Mouse (Mus musculus): ENCODE results near the gene Cblc. TPM values are rescaled to one million over a fixed set of nuclear protein-coding genes. Genes with fewer than 3 reads are reported as not detected.

Gene Cblc
- total and polyA plus RNA-seq, 2 experiments from 2014 or later: 0.38 to 0.67 TPM

GRCm38 (mm10) chr7:19783630-19784029 lies 13.0 kb downstream of the Cblc start:
- 80% methylated on average over 8 of the region's 8 CpGs for WGBS
- DNase-seq (no peak), ATAC-seq (no peak)

DNA sequence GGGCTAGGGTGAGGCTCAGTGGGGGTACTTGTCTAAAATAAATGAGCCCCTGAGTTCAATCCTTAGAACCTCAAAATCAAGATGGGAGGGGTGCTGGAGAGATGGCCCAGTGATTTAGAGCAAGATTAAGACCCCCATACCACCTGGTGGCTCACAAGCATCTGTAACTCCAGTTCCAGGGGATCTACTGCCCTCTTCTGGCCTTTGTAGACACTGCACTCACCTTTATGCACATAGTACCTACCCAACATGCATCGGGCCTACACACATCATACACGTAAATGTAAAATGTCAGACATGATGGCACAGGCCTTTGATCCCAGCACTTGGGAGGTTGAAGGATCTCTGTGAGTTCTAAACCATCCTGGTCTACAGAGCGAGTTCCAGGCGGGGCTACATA lies 14.0 kb downstream of the Cblc start:
- Histone ChIP-seq H3K27ac (ENCODE audit: low read depth, low read length) (no peak overlapping the region), H3K9ac (no peak overlapping the region), H3K4me1 (ENCODE audit: insufficient read depth) (no peaks in the 10 kb centered on the region), H3K4me2 (ENCODE audit: low read depth) (no peak overlapping the region), H3K4me3 (ENCODE audit: low read depth, low read length) (no peak overlapping the region), H3K36me3 (ENCODE audit: insufficient read depth) (no peaks in the 10 kb centered on the region), H3K27me3 (ENCODE audit: insufficient read depth, low read length) (no peaks in the 10 kb centered on the region), H3K9me3 (ENCODE audit: low read length) (no peaks in the 10 kb centered on the region)
- WGBS: 93% methylated on average over 4 of the region's 4 CpGs
- ATAC-seq (no peak), DNase-seq (peak; percentile 16)
- TF ChIP-seq CTCF (IDR thresholded peaks at IDR 0.05; ENCODE audit: low read depth): peak; percentile 56

More at GRCm38 (mm10) chr7:19783630-19784029, 13.0 kb downstream of the Cblc start:
- Histone ChIP-seq H3K4me3 (ENCODE audit: low read depth, low read length) (no peak overlapping the region), H3K4me1 (ENCODE audit: insufficient read depth) (no peaks in the 10 kb centered on the region), H3K4me2 (ENCODE audit: low read depth) (no peak overlapping the region), H3K9me3 (ENCODE audit: low read length) (no peaks in the 10 kb centered on the region), H3K9ac (no peak overlapping the region), H3K27ac (ENCODE audit: low read depth, low read length) (no peak overlapping the region), H3K36me3 (ENCODE audit: insufficient read depth) (no peaks in the 10 kb centered on the region), H3K27me3 (ENCODE audit: insufficient read depth, low read length) (no peaks in the 10 kb centered on the region)
- TF ChIP-seq CTCF (IDR thresholded peaks at IDR 0.05; ENCODE audit: low read depth): no peak

GRCm38 (mm10) chr7:19781741-19782140 lies 14.9 kb downstream of the Cblc start:
- H3K27ac ChIP-seq (ENCODE audit: low read depth, low read length): no peak overlapping the region
- no peaks in the 10 kb centered on the region for H3K27me3 ChIP-seq (ENCODE audit: insufficient read depth, low read length)
- DNase-seq: no peak
- no peaks in the 10 kb centered on the region for H3K9me3 ChIP-seq (ENCODE audit: low read length)
- no peak overlapping the region for H3K4me3 ChIP-seq (ENCODE audit: low read depth, low read length)
- H3K4me1 ChIP-seq (ENCODE audit: insufficient read depth): no peaks in the 10 kb centered on the region
- ATAC-seq: no peak
- WGBS: 94% methylated on average over 7 of the region's 7 CpGs
- H3K4me2 ChIP-seq (ENCODE audit: low read depth): no peak overlapping the region
- no peak for TF ChIP-seq CTCF (IDR thresholded peaks at IDR 0.05; ENCODE audit: low read depth)
- H3K9ac ChIP-seq: no peak overlapping the region
- no peaks in the 10 kb centered on the region for H3K36me3 ChIP-seq (ENCODE audit: insufficient read depth)

GRCm38 (mm10) chr7:19779903-19780302 lies 16.7 kb downstream of the Cblc start:
- ATAC-seq (no peak), DNase-seq (no peak)
- Histone ChIP-seq H3K4me1 (ENCODE audit: insufficient read depth) (no peaks in the 10 kb centered on the region), H3K4me3 (ENCODE audit: low read depth, low read length) (no peak overlapping the region), H3K9me3 (ENCODE audit: low read length) (no peaks in the 10 kb centered on the region), H3K9ac (no peak overlapping the region), H3K27me3 (ENCODE audit: insufficient read depth, low read length) (no peaks in the 10 kb centered on the region), H3K36me3 (ENCODE audit: insufficient read depth) (no peaks in the 10 kb centered on the region), H3K27ac (ENCODE audit: low read depth, low read length) (no peak overlapping the region), H3K4me2 (ENCODE audit: low read depth) (no peak overlapping the region)
- peak; percentile 4; the same call in 1 of the 2 replicates for TF ChIP-seq CTCF (IDR thresholded peaks at IDR 0.05; ENCODE audit: low read depth)
- WGBS: 89% methylated on average over 4 of the region's 4 CpGs

DNA sequence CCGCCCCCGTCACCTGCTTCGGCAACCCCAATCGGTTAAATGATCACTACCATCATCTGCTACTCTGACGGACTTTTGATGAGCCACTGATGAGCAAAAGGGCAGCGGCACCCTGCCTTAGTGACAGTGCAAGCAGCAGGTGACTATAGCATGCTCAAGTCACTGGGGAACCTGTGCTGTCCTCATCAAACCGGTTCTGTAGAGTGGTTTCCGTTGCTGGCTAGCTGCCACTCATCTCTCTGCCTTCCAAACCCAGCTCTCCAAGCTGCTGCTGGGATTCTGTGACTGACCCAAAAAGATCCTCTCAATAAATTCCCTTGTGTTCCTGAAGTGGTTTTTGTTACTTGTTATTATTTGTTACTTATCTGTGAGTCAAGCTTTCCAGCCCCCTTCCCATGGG lies 18.0 kb downstream of the Cblc start:
- DNase-seq (no peak), ATAC-seq (no peak)
- no peaks in the 10 kb centered on the region for H3K4me1 ChIP-seq (ENCODE audit: insufficient read depth)
- 86% methylated on average over 8 of the region's 8 CpGs for WGBS
- no peak for TF ChIP-seq CTCF (IDR thresholded peaks at IDR 0.05; ENCODE audit: low read depth)
- H3K9ac ChIP-seq: no peak overlapping the region
- no peaks in the 10 kb centered on the region for H3K36me3 ChIP-seq (ENCODE audit: insufficient read depth)
- no peak overlapping the region for H3K27ac ChIP-seq (ENCODE audit: low read depth, low read length)
- H3K4me2 ChIP-seq (ENCODE audit: low read depth): no peak overlapping the region
- H3K4me3 ChIP-seq (ENCODE audit: low read depth, low read length): no peak overlapping the region
- no peaks in the 10 kb centered on the region for H3K27me3 ChIP-seq (ENCODE audit: insufficient read depth, low read length)
- no peaks in the 10 kb centered on the region for H3K9me3 ChIP-seq (ENCODE audit: low read length)

DNA sequence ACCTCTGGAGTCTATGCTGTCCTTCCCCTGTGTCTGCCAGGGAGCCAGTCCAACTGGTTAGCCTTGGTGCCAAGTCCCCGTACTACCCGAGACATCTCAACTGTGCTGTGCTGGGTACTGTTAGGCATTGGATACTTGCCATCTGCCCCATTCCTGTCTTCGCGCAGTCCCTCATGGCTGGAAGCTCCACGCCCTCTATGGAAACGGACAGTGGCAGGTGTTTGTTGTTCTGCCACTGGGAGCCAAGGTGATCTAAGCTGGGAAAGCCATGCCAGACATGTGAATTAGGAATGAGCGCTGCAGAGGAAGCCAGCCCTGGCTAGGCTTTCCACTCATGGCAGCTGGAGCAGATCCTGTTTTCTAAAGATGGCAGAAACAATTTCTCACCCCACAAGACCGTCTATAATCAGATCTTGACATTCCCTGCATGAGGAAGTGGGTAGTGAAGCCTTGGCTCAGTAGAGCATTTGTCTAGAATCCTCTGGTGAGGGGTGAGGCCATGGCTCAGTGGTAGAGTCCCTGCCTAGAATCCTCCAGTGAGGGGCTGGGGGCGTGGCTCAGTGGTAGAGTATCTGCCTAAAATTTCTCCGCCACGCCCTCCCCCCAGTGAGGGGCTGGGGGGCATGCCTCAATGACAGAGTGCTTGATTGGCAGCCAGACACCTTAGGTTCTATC lies 19.4 kb downstream of the Cblc start:
- Histone ChIP-seq H3K4me3 (ENCODE audit: low read depth, low read length) (no peak overlapping the region), H3K4me1 (ENCODE audit: insufficient read depth) (no peaks in the 10 kb centered on the region), H3K27ac (ENCODE audit: low read depth, low read length) (no peak overlapping the region), H3K4me2 (ENCODE audit: low read depth) (no peak overlapping the region), H3K36me3 (ENCODE audit: insufficient read depth) (no peaks in the 10 kb centered on the region), H3K27me3 (ENCODE audit: insufficient read depth, low read length) (no peaks in the 10 kb centered on the region), H3K9ac (no peak overlapping the region), H3K9me3 (ENCODE audit: low read length) (no peaks in the 10 kb centered on the region)
- no peak for TF ChIP-seq CTCF (IDR thresholded peaks at IDR 0.05; ENCODE audit: low read depth)
- DNase-seq: no peak
- WGBS: 73% methylated on average over 11 of the region's 11 CpGs
- ATAC-seq: no peak

DNA sequence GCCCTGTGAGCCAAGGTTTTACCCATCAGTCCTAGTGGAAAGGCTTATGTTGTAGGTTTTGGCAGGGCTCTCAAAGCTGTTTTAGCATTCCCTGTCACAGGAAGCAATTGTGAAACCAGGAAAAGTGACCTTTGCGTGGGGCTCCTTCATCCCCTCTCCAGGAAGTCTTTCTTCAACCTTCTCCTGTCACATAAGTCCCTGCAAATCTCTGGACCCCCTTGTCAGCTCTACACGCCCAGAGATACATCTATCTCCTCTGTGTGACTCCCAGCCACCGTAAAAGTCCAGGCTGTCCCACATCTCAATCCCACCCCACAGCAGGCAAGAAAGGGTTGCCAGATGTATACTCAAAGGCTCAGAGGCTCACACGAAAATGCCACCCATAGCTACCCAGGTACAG lies 24.9 kb downstream of the Cblc start:
- no peak for TF ChIP-seq CTCF (IDR thresholded peaks at IDR 0.05; ENCODE audit: low read depth)
- DNase-seq (no peak), ATAC-seq (no peak)
- peaks cover 27% of the 10 kb centered on the region for H3K27me3 ChIP-seq (ENCODE audit: insufficient read depth, low read length)
- no peak overlapping the region for H3K4me2 ChIP-seq (ENCODE audit: low read depth)
- peaks cover 6% of the 10 kb centered on the region; the same call in 1 of the 2 replicates for H3K4me1 ChIP-seq (ENCODE audit: insufficient read depth)
- no peak overlapping the region for H3K4me3 ChIP-seq (ENCODE audit: low read depth, low read length)
- H3K27ac ChIP-seq (ENCODE audit: low read depth, low read length): no peak overlapping the region
- H3K9ac ChIP-seq: no peak overlapping the region
- 59% methylated on average over 4 of the region's 4 CpGs for WGBS
- H3K36me3 ChIP-seq (ENCODE audit: insufficient read depth): no peaks in the 10 kb centered on the region
- H3K9me3 ChIP-seq (ENCODE audit: low read length): no peaks in the 10 kb centered on the region
